Mouse (Mus musculus): ENCODE measurements around the gene Syt1. TPM values are rescaled to one million over a fixed set of nuclear protein-coding genes. Genes with fewer than 3 reads are reported as not detected.

The Syt1 gene
- polyA plus RNA-seq (2012): not detected in 2 replicates

DNA sequence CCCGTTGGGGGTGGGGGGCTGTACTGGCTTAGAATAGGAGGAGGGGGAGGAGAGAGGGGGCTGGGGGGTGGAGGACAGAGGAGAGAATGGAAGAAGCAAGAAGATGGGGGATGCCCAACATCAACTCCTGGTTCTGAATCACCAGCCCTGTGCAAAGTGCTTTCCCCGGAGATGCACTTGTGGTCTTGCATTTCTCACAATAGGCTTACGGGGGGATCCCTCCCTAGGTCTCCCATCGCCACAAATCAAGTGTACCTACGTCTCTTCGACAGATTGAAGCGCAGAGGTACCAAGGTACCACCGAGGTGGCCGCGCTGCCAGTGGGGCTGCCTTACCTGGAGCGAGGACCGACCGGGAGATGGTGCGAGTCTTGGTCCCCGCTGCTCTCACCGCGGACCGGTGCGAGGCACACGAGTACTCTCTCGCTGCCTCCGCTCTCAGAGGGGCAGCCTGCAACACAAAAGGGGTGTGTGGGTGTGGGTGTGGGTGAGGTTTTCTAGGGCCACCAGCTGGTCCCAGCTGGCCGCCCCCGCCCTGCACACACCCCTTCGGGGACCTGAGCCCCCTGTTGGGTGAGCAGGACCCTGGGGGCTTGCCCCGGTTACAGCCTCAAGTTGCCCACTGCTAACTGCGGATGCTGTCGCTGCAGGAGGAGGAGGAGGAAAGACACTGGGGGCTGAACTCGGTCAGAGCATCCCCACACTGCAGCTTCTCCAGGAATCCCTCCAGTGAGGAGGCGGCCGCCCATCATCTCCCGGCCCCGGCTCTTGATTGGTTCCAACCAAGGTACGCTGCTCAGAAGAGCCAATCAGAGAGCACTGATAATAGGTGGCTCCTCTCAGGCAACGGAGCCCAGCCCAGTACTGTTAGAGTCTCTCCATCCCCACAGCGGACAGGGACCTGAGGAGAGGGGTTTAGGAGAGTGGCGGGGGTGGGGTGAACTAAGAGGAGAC lies at the start of gene Syt1:
Gene Syt1, minus strand, starts transcription at position 742 of the 953 bp plus-strand sequence.

DNA sequence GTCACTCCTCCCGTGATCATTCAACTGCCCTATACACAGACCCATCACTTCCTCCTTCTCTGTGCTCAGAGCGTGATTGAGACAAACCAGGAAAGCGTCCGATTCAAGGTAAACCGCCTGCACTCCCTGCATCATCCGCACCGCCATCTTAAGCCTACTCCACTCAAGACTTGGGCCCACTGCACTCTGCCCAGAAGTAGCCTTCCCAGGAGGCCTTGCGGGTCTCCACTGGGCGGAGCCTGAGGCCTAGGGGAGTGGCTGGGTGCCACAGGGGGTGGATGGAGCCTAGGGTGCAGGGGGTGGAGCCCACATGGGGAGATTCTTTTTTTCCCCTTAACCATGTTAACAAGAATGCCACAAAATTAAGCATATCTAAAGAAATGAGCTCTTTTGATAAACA lies 310.8 kb downstream of the Syt1 start, which contains the start of gene Gm5136:
Gene Gm5136, minus strand, starts transcription at position 215 of the 400 bp plus-strand sequence.

All from megakaryocyte-erythroid progenitor cell, adult 5 weeks (primary cell).